Mouse (Mus musculus) layer of hippocampus, postnatal 36 days (tissue): ENCODE measurements around the gene Apob. TPM values are rescaled to one million over a fixed set of nuclear protein-coding genes. Genes with fewer than 3 reads are reported as not detected.
"Not testable (repeated sequence)": the region's sequence is repeated elsewhere in the genome, so short reads cannot be mapped to it uniquely, and the experiment has no call there.

ENCODE experiments used
- DNase-seq, 2 experiments: peaks; one replicate each; pipeline ENCODE4 v3.0.0; 2022
- total RNA-seq, 2 experiments: library from RNA; stranded (reverse); gene quantifications; 2 replicates each; pipeline ENCODE4 v1.2.3; 2021

Apob gene
- not detected for total RNA-seq

- DNase-seq = no peak
These were observed at the start of gene Apob for GRCm38 (mm10) chr12:7977466-7978189. TSS of gene Apob (plus strand) at chr12:7977648.

GRCm38 (mm10) chr12:7932405-7932920, 45.0 kb upstream of the Apob start:
- no peak for DNase-seq

- no peak for DNase-seq
These were observed 27.2 kb upstream of the Apob start for GRCm38 (mm10) chr12:7950098-7950745.

GRCm38 (mm10) chr12:7958851-7959250, 18.6 kb upstream of the Apob start:
- DNase-seq = no peak

- DNase-seq = no peak
These were observed 18.0 kb upstream of the Apob start for GRCm38 (mm10) chr12:7959310-7959918.

GRCm38 (mm10) chr12:7962314-7962927, 15.0 kb upstream of the Apob start:
- no peak for DNase-seq

- no peak for DNase-seq
These were observed 10.2 kb upstream of the Apob start for GRCm38 (mm10) chr12:7967221-7967620.

- no peak for DNase-seq
These were observed 7.1 kb upstream of the Apob start for GRCm38 (mm10) chr12:7970301-7970700.

- DNase-seq = no peak
These were observed 6.6 kb upstream of the Apob start for GRCm38 (mm10) chr12:7970817-7971216.

GRCm38 (mm10) chr12:7971736-7972135, 5.7 kb upstream of the Apob start:
- DNase-seq = no peak

GRCm38 (mm10) chr12:7973773-7974322, 3.6 kb upstream of the Apob start:
- no peak for DNase-seq

- peak; percentile 66 to 71 for DNase-seq
These were observed 889 bp downstream of the Apob start for GRCm38 (mm10) chr12:7978190-7978884.

GRCm38 (mm10) chr12:7984411-7984810, 7.0 kb downstream of the Apob start:
- DNase-seq = no peak

- peak in 1 of 2 experiments; percentile 28 for DNase-seq
These were observed 13.4 kb downstream of the Apob start for GRCm38 (mm10) chr12:7990804-7991203.

- no peak for DNase-seq
These were observed 14.1 kb downstream of the Apob start for GRCm38 (mm10) chr12:7991570-7991969.

- DNase-seq = no peak
These were observed 43.5 kb downstream of the Apob start for GRCm38 (mm10) chr12:8020931-8021330.

- no peak for DNase-seq
These were observed 52.1 kb downstream of the Apob start for GRCm38 (mm10) chr12:8029520-8029919.

GRCm38 (mm10) chr12:8030057-8030456, 52.6 kb downstream of the Apob start:
- no peak for DNase-seq

GRCm38 (mm10) chr12:8031169-8031568, 53.7 kb downstream of the Apob start:
- DNase-seq = not testable (repeated sequence)

- DNase-seq = no peak
These were observed 54.3 kb downstream of the Apob start for GRCm38 (mm10) chr12:8031595-8032358.

GRCm38 (mm10) chr12:8032359-8032755, 54.9 kb downstream of the Apob start:
- no peak for DNase-seq
